Mouse (Mus musculus) frontal cortex, postnatal 25 days (tissue): ENCODE measurements around the gene Cdx2.

Source experiments
- DNase-seq, 2 experiments: peaks; one replicate each; pipeline ENCODE4 v3.0.0; 2022; ENCODE audit warnings: low spot score in 2 of 2

Gene Cdx2

GRCm38 (mm10) chr5:147306638-147307397, at the start of gene Cdx2:
TSS of gene Cdx2 (minus strand) at chr5:147307270.
- no peak for DNase-seq

- no peak for DNase-seq
Measured at GRCm38 (mm10) chr5:147356260-147357055, 49.4 kb upstream of the Cdx2 start.

- DNase-seq: no peak
Measured at GRCm38 (mm10) chr5:147355788-147356187, 48.7 kb upstream of the Cdx2 start.

GRCm38 (mm10) chr5:147354985-147355384, 47.9 kb upstream of the Cdx2 start:
- DNase-seq: no peak

GRCm38 (mm10) chr5:147354161-147354780, 47.2 kb upstream of the Cdx2 start:
- peak in 1 of 2 experiments; percentile 42 for DNase-seq

- no peak for DNase-seq
Measured at GRCm38 (mm10) chr5:147351931-147352330, 44.9 kb upstream of the Cdx2 start.

GRCm38 (mm10) chr5:147345981-147346380, 38.9 kb upstream of the Cdx2 start:
- DNase-seq: no peak

GRCm38 (mm10) chr5:147343904-147344303, 36.8 kb upstream of the Cdx2 start:
- no peak for DNase-seq

GRCm38 (mm10) chr5:147342901-147343300, 35.8 kb upstream of the Cdx2 start:
- no peak for DNase-seq

- DNase-seq: no peak
Measured at GRCm38 (mm10) chr5:147340741-147341414, 33.8 kb upstream of the Cdx2 start.

- DNase-seq: no peak
Measured at GRCm38 (mm10) chr5:147339560-147339959, 32.5 kb upstream of the Cdx2 start.

- no peak for DNase-seq
Measured at GRCm38 (mm10) chr5:147338967-147339366, 31.9 kb upstream of the Cdx2 start.

GRCm38 (mm10) chr5:147332711-147333110, 25.6 kb upstream of the Cdx2 start:
- DNase-seq: no peak

GRCm38 (mm10) chr5:147331547-147331946, 24.5 kb upstream of the Cdx2 start:
- peak; percentile 21 to 27 for DNase-seq

- no peak for DNase-seq
Measured at GRCm38 (mm10) chr5:147329946-147330345, 22.9 kb upstream of the Cdx2 start.

- no peak for DNase-seq
Measured at GRCm38 (mm10) chr5:147327636-147328035, 20.6 kb upstream of the Cdx2 start.

- DNase-seq: no peak
Measured at GRCm38 (mm10) chr5:147325931-147326330, 18.9 kb upstream of the Cdx2 start.

GRCm38 (mm10) chr5:147323237-147323917, 16.3 kb upstream of the Cdx2 start:
- peak; percentile 45 to 57 for DNase-seq

- DNase-seq: no peak
Measured at GRCm38 (mm10) chr5:147322183-147322582, 15.1 kb upstream of the Cdx2 start, which contains the start of gene Urad. TSS of gene Urad (minus strand) at chr5:147322440.

- DNase-seq: no peak
Measured at GRCm38 (mm10) chr5:147319653-147320052, 12.6 kb upstream of the Cdx2 start.

GRCm38 (mm10) chr5:147317991-147318390, 10.9 kb upstream of the Cdx2 start:
- no peak for DNase-seq
